Mouse (Mus musculus) liver, embryonic 12.5 days (tissue): ENCODE data around the gene Unc45a. TPM values are rescaled to one million over a fixed set of nuclear protein-coding genes. Genes with fewer than 3 reads are reported as not detected.

Source experiments
- polyA plus RNA-seq: library from polyadenylated mRNA; unstranded; fragments of >200 nt; fragmentation: Nextera tagmentation; extraction: Ambion mirVana; gene quantifications from 2 replicates; pipeline ENCODE4 v1.2.1, GENCODE M21; 2016

Unc45a gene
- polyA plus RNA-seq, 1 experiment from 2014 or later, result 17.3 TPM

Other genes starting within 250 kb of the Unc45a start
- 158 and 160 TPM in 2 replicates for gene Idh2, start 225.6 kb downstream of the Unc45a start, polyA plus RNA-seq
- gene Sema4b, start 154.2 kb downstream of the Unc45a start, polyA plus RNA-seq, result 16.9 and 17.9 TPM in 2 replicates
- gene Cib1, start 108.2 kb downstream of the Unc45a start, polyA plus RNA-seq, result 97.5 and 99.2 TPM in 2 replicates
- 3.9 and 4.4 TPM in 2 replicates for gene Gdpgp1, start 108.1 kb downstream of the Unc45a start, polyA plus RNA-seq
- gene Ttll13, start 94.6 kb downstream of the Unc45a start, polyA plus RNA-seq, result 0.61 and 1.0 TPM in 2 replicates
- gene Ngrn, start 79.8 kb downstream of the Unc45a start, polyA plus RNA-seq, result 42.0 and 45.6 TPM in 2 replicates
- gene Vps33b, start 71.4 kb downstream of the Unc45a start, polyA plus RNA-seq, result 9.0 and 11.4 TPM in 2 replicates
- 150 and 158 TPM in 2 replicates for gene Prc1, start 46.6 kb downstream of the Unc45a start, polyA plus RNA-seq
- gene Rccd1, start 16.6 kb downstream of the Unc45a start, polyA plus RNA-seq, result 5.1 and 5.6 TPM in 2 replicates
- 5.1 and 6.8 TPM in 2 replicates for gene Hddc3, start 2.1 kb upstream of the Unc45a start, polyA plus RNA-seq
- gene Man2a2, start 30.4 kb upstream of the Unc45a start, polyA plus RNA-seq, result 5.8 and 6.5 TPM in 2 replicates
- 10.3 and 11.4 TPM in 2 replicates for gene Fes, start 46.9 kb upstream of the Unc45a start, polyA plus RNA-seq
- 5.6 and 5.9 TPM in 2 replicates for gene Furin, start 64.4 kb upstream of the Unc45a start, polyA plus RNA-seq
- gene Blm, start 194.1 kb upstream of the Unc45a start, polyA plus RNA-seq, result 47.2 and 47.8 TPM in 2 replicates